Mouse (Mus musculus): ENCODE results near the gene Pinlyp. TPM values are rescaled to one million over a fixed set of nuclear protein-coding genes. Genes with fewer than 3 reads are reported as not detected.
A peak's percentile ranks its signal among the peaks of the same experiment; 100 is the strongest.

The Pinlyp gene
- polyA plus RNA-seq, 1 experiment = not detected

DNA sequence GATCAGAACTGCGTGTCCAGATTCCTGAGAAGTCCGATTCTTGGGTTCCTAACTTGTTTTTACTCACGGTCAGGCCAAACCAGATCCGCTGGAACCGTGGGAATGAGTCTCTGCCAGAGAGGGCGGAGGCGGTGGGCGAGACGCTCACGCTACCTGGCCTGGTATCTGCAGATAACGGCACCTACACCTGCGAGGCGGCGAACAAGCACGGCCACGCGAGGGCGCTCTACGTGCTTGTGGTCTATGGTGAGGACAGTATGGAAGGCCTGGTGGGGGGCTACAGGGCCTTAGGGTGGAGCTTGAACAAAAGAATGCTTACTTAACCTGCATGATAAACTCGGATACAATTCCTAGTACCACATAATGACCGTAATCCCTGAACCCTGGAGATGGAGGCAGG, 44.4 kb downstream of the Pinlyp start:
- Histone ChIP-seq H3K4me3 (ENCODE audit: insufficient read depth, low read length) (no peak overlapping the region), H3K27ac (ENCODE audit: insufficient read depth, low read depth, low read length) (no peak overlapping the region), H3K4me1 (ENCODE audit: control insufficient read depth, insufficient read depth, low read length) (no peaks in the 10 kb centered on the region)
- TF ChIP-seq CTCF (IDR thresholded peaks at IDR 0.05; ENCODE audit: low read depth, low read length) (peak; percentile 52; the same call in 1 of the 2 replicates), POLR2A (IDR thresholded peaks at IDR 0.05; ENCODE audit: borderline replicate concordance, low read depth, low read length) (no peak)

DNA sequence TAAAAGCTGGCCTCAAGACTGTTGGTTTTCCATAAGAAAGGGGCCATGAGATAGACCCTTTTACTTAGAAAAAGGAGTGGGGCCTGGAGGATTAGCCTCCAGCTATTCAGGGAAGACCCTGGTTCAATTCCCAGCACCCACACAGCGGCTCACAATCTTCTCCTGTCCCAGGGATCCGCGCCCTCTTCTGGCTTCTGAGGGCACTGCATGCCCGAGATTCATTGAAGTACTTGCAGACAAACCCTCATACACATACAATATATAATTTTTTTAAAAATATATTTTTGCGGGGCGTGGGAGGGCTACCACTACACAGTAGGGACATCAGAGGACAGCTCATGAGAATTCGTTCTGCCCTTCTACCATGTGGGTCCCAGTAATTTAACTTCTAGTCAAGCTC, 45.0 kb downstream of the Pinlyp start:
- Histone ChIP-seq H3K4me1 (ENCODE audit: control insufficient read depth, insufficient read depth, low read length) (no peaks in the 10 kb centered on the region), H3K27ac (ENCODE audit: insufficient read depth, low read depth, low read length) (no peak overlapping the region), H3K4me3 (ENCODE audit: insufficient read depth, low read length) (no peak overlapping the region)
- TF ChIP-seq CTCF (IDR thresholded peaks at IDR 0.05; ENCODE audit: low read depth, low read length) = no peak

DNA sequence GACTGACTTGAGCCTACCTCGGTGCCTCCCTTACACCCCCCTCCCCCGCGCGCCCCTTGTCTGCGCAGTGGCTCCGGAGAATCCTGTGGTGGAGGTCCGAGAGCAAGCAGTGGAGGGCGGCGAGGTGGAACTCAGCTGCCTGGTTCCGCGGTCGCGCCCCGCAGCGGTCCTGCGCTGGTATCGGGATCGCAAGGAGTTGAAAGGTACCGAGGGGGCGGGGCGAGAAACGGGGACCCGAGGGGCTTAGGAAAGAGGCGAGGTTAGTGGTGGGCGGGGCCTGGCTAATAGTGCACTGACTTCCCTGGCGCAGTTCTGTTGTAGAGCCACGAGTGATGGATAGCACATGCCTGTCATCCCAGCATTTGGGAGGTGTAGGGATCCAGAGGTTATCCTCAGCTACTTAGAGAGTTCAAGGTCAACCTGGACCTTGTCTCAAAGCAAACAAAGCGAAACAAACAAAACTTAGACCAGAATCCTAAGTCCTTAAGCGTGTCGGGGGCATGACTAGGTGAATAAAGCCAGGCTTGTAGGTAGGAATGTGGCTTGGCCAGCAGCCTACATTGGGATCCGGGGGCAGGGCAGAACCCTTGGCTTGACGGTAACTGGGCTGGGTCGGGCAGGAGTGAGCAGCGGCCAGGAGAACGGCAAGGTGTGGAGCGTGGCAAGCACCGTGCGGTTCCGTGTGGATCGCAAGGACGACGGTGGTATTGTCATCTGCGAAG, 45.9 kb downstream of the Pinlyp start:
- no peak overlapping the region for H3K4me3 ChIP-seq (ENCODE audit: insufficient read depth, low read length)
- H3K4me1 ChIP-seq (ENCODE audit: control insufficient read depth, insufficient read depth, low read length) = no peaks in the 10 kb centered on the region
- TF ChIP-seq CTCF (IDR thresholded peaks at IDR 0.05; ENCODE audit: low read depth, low read length) (no peak), POLR2A (IDR thresholded peaks at IDR 0.05; ENCODE audit: borderline replicate concordance, low read depth, low read length) (no peak)
- no peak overlapping the region for H3K27ac ChIP-seq (ENCODE audit: insufficient read depth, low read depth, low read length)

Other genes starting within 250 kb of the Pinlyp start
- 10.0 and 11.3 TPM in 2 replicates for gene Zfp61, start 244.9 kb downstream of the Pinlyp start, polyA plus RNA-seq (2012; ENCODE audit: insufficient read depth, insufficient read length, missing spikeins)
- gene Zfp94, start 229.5 kb downstream of the Pinlyp start, polyA plus RNA-seq (2012; ENCODE audit: insufficient read depth, insufficient read length, missing spikeins) = 3.5 and 5.3 TPM in 2 replicates
- not detected in 2 replicates for gene Tescl, start 212.2 kb downstream of the Pinlyp start, polyA plus RNA-seq (2012; ENCODE audit: insufficient read depth, insufficient read length, missing spikeins)
- not detected in 2 replicates for gene Lypd5, start 196.9 kb downstream of the Pinlyp start, polyA plus RNA-seq (2012; ENCODE audit: insufficient read depth, insufficient read length, missing spikeins)
- 50.1 and 51.4 TPM in 2 replicates for gene Kcnn4, start 175.9 kb downstream of the Pinlyp start, polyA plus RNA-seq (2012; ENCODE audit: insufficient read depth, insufficient read length, missing spikeins)
- 35.8 and 36.5 TPM in 2 replicates for gene Smg9, start 146.5 kb downstream of the Pinlyp start, polyA plus RNA-seq (2012; ENCODE audit: insufficient read depth, insufficient read length, missing spikeins)
- gene Irgc1, start 93.8 kb downstream of the Pinlyp start, polyA plus RNA-seq (2012; ENCODE audit: insufficient read depth, insufficient read length, missing spikeins) = not detected in 2 replicates
- gene Plaur, start 83.6 kb downstream of the Pinlyp start, polyA plus RNA-seq (2012; ENCODE audit: insufficient read depth, insufficient read length, missing spikeins) = 24.8 and 27.5 TPM in 2 replicates
- not detected in 2 replicates for gene Cadm4, start 64.1 kb downstream of the Pinlyp start, polyA plus RNA-seq (2012; ENCODE audit: insufficient read depth, insufficient read length, missing spikeins)
- gene Zfp428, start 39.1 kb downstream of the Pinlyp start, polyA plus RNA-seq (2012; ENCODE audit: insufficient read depth, insufficient read length, missing spikeins) = 0.69 TPM in 1 of 2 replicates, not detected in the other
- not detected in 2 replicates for gene AC161166.1, start 33.7 kb downstream of the Pinlyp start, polyA plus RNA-seq (2012; ENCODE audit: insufficient read depth, insufficient read length, missing spikeins)
- gene Irgq, start 15.4 kb downstream of the Pinlyp start, polyA plus RNA-seq (2012; ENCODE audit: insufficient read depth, insufficient read length, missing spikeins) = 6.6 and 8.5 TPM in 2 replicates
- gene Xrcc1, start 171 bp upstream of the Pinlyp start, polyA plus RNA-seq (2012; ENCODE audit: insufficient read depth, insufficient read length, missing spikeins) = 54.6 and 58.7 TPM in 2 replicates
- gene Ethe1, start 41.4 kb upstream of the Pinlyp start, polyA plus RNA-seq (2012; ENCODE audit: insufficient read depth, insufficient read length, missing spikeins) = 18.2 and 18.5 TPM in 2 replicates
- not detected in 2 replicates for gene Zfp575, start 41.5 kb upstream of the Pinlyp start, polyA plus RNA-seq (2012; ENCODE audit: insufficient read depth, insufficient read length, missing spikeins)
- 7.2 and 7.6 TPM in 2 replicates for gene Phldb3, start 64.6 kb upstream of the Pinlyp start, polyA plus RNA-seq (2012; ENCODE audit: insufficient read depth, insufficient read length, missing spikeins)
- gene Lypd3, start 90.4 kb upstream of the Pinlyp start, polyA plus RNA-seq (2012; ENCODE audit: insufficient read depth, insufficient read length, missing spikeins) = not detected in 2 replicates
- not detected in 2 replicates for gene Tex101, start 130.6 kb upstream of the Pinlyp start, polyA plus RNA-seq (2012; ENCODE audit: insufficient read depth, insufficient read length, missing spikeins)
- not detected in 2 replicates for gene BC049730, start 163.1 kb upstream of the Pinlyp start, polyA plus RNA-seq (2012; ENCODE audit: insufficient read depth, insufficient read length, missing spikeins)
- not detected in 2 replicates for gene Gm4763, start 180.8 kb upstream of the Pinlyp start, polyA plus RNA-seq (2012; ENCODE audit: insufficient read depth, insufficient read length, missing spikeins)
- gene Cd177, start 214.2 kb upstream of the Pinlyp start, polyA plus RNA-seq (2012; ENCODE audit: insufficient read depth, insufficient read length, missing spikeins) = 0.47 and 0.74 TPM in 2 replicates
- gene Ceacam10, start 231.1 kb upstream of the Pinlyp start, polyA plus RNA-seq (2012; ENCODE audit: insufficient read depth, insufficient read length, missing spikeins) = 1.7 TPM in 1 of 2 replicates, not detected in the other